In the genomic region with DNA sequence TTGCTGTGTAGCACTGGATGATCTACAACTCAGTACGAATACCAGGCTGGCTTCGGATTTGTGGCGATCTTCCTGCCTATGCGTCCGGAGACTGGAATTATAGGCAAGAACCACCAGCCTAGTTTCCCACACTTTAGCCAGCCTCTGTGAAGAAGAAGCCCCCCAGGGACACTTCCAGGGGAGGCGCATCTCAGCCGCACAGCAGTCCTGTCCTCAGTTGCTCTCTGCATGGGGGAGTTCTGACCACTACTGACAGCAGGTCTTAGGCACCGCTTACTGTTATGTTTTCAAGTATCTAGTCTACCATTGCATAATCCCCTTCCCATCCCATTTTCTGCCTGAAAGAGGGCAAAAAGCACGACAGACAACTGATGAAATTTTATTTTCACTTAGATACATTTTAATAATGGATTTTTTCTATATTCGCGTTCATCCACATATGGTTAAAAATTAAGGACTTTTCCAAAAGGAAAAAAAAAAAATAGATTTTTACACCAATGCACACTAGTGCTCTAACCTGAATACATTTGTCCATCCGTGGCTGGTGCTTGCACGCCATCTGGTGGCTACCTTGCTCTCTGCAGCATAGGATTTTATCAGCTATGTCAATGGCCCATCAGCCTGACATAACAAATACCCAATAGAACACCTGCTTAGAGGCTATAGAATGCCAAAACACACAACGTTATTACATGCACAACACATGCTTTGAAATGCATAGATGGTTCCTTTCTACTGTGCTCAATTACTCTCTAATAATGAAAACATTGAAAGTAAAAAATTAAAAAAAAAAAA, we compare ENCODE assay signal across 8 mouse cellular contexts. TPM values are rescaled to one million over a fixed set of nuclear protein-coding genes. Genes with fewer than 3 reads are reported as not detected.
DNase-seq lines count a peak whose midpoint lies in the region; ATAC-seq and TF ChIP-seq lines count a peak whose summit lies in the region.

No protein-coding gene starts in this region.

- no peak overlapping the region for H3K27ac ChIP-seq in kidney, adult 2 months (ENCODE audit: insufficient read depth, low read depth, low read length)

- WGBS in kidney, adult 2 months = 51% methylated on average over 14 of the region's 14 CpGs

- intact Hi-C loops in left cerebral cortex, postnatal 4 days (cut with DNase I) = loop anchor here (2.0 kb wide), 1 partner anchor 196 kb away; no protein-coding TSS in a partner anchor

- no peaks in the 10 kb centered on the region for H3K4me1 ChIP-seq in kidney, adult 2 months (ENCODE audit: control insufficient read depth, insufficient read depth, low read length)

- no peaks in the 10 kb centered on the region for H3K36me3 ChIP-seq in kidney, adult 2 months (ENCODE audit: control insufficient read depth, insufficient read depth, low read length)

- no peak overlapping the region for H3K4me3 ChIP-seq in kidney, adult 2 months (ENCODE audit: insufficient read depth, low read depth, low read length)

- TF ChIP-seq CTCF in kidney, adult 2 months (conservative IDR thresholded peaks at IDR 0.05; ENCODE audit: insufficient read depth, insufficient read length, low read depth, low read length) = peak; percentile 98

- TF ChIP-seq POLR2A in kidney, adult 2 months (IDR thresholded peaks at IDR 0.05; ENCODE audit: low read depth, low read length) = no peak

- no peaks in the 10 kb centered on the region for H3K27me3 ChIP-seq in kidney, adult 2 months (replicated peaks; ENCODE audit: control insufficient read depth, insufficient read depth, low read length)

- DNase-seq in cerebellum, adult 11 months = peak; percentile 36
- peak; percentile 55 for DNase-seq in gastrocnemius, postnatal 25 days
- DNase-seq in kidney, adult 2 months = peak; percentile 84
- DNase-seq in left cerebral cortex, postnatal 4 days = peak; percentile 82
- DNase-seq in monocyte, adult 2 months (ENCODE audit: low read depth in 1 of 2, low spot score in 2 of 2) = peak; percentile 11 to 64
- peak; percentile 45 to 70 for DNase-seq in spleen, postnatal 14 days (ENCODE audit: low spot score in 2 of 2)

- no peak for ATAC-seq in cerebellum, adult (ENCODE audit: insufficient number of reproducible peaks, low FRiP score, low TSS enrichment)
- peak; percentile 95 for ATAC-seq in common myeloid progenitor, adult 5-6 weeks (replicated peaks; ENCODE audit: low read depth, poor library complexity, severe bottlenecking)

RNA-seq across cellular contexts. Expression of a gene that starts 10.1 kb away (rescaled TPM):
- 0.34 and 0.46 TPM in 2 replicates for total RNA-seq in common myeloid progenitor, adult 5-6 weeks (2017)
- 10 to 100 TPM; 61.3 to 87.3 TPM for total RNA-seq in gastrocnemius, postnatal 25 days (2021)
- polyA plus RNA-seq in kidney, adult 2 months (2012; rRNA removed) = 1.5 and 1.8 TPM in 2 replicates
- total RNA-seq in left cerebral cortex, postnatal 4 days (2021) = 10 to 100 TPM; 14.6 to 18.2 TPM

Comparison
In these comparisons a context has a peak if more than half of its experiments do, and no peak if none do; other contexts are left out.
1. RNA of a gene that starts 10.1 kb away (total RNA-seq): 61.3 to 87.3 TPM in gastrocnemius, postnatal 25 days and 14.6 to 18.2 TPM in left cerebral cortex, postnatal 4 days; 0.34 to 0.46 TPM in common myeloid progenitor, adult 5-6 weeks; every median in the first group is over 10 times any median in the second.
2. Peak in every context shown above with its lines, with median percentiles within 50 percentile points of each other: DNase-seq.